Mouse (Mus musculus): ENCODE results near the gene Fstl4.

GRCm38 (mm10) chr11:53144506-53144905, 380.1 kb downstream of the Fstl4 start:
- TF ChIP-seq CTCF (conservative IDR thresholded peaks at IDR 0.05; ENCODE audit: insufficient read depth, insufficient read length, low read depth, low read length) (no peak), POLR2A (IDR thresholded peaks at IDR 0.05; ENCODE audit: low read depth, low read length) (no peak)

Data from kidney, adult 2 months (tissue).